Mouse (Mus musculus) CH12.LX (cell line): Measurements from ENCODE around the gene Acrbp. TPM values are rescaled to one million over a fixed set of nuclear protein-coding genes. Genes with fewer than 3 reads are reported as not detected.

Source experiments
- DNase-seq: peaks from one replicate; pipeline ENCODE4 v3.0.0-alpha.2; 2013; ENCODE audit errors: extremely low read depth
- H3K27ac ChIP-seq: 2 replicates; pipeline ENCODE4 v1.5.1; 2012; ENCODE audit warnings: low read depth, mild to moderate bottlenecking, control low read depth, moderate library complexity; ENCODE audit not compliant: insufficient read depth
- H3K27me3 ChIP-seq: replicated peaks from 2 replicates; pipeline ENCODE3; 2012; ENCODE audit warnings: inconsistent platforms
- H3K36me3 ChIP-seq, 2 experiments: replicated peaks in 1 of 2; 2 replicates each; pipeline versions ENCODE3 to v1.6.1; 2012; ENCODE audit warnings: inconsistent platforms in 1 of 2, low read length in 1 of 2, mild to moderate bottlenecking in 1 of 2, mixed read lengths in 1 of 2, moderate library complexity in 1 of 2; ENCODE audit not compliant: control insufficient read depth in 1 of 2, insufficient read depth in 1 of 2
- H3K4me1 ChIP-seq, 2 experiments: 2 replicates each; pipeline ENCODE4 v1.6.1; 2012; ENCODE audit warnings: inconsistent platforms in 1 of 2, moderate library complexity in 1 of 2; ENCODE audit not compliant: insufficient read depth in 2 of 2, control insufficient read depth in 1 of 2
- H3K4me2 ChIP-seq: 2 replicates; pipeline ENCODE4 v1.6.1; 2012; ENCODE audit warnings: low read depth, mild to moderate bottlenecking, control low read depth; ENCODE audit not compliant: poor library complexity, insufficient read depth, severe bottlenecking
- H3K4me3 ChIP-seq, 3 experiments: fragments of 150-350 bp in 1 of 3; sonication (generic) in 1 of 3; replicated peaks in 1 of 3; 2 replicates each; pipeline versions ENCODE3 to v1.5.1; 2011 to 2012; ENCODE audit warnings: low read depth in 2 of 3, low read length in 2 of 3, mild to moderate bottlenecking in 2 of 3, moderate library complexity in 2 of 3, control low read depth in 1 of 3, improper control_type of control experiment in 1 of 3, inconsistent platforms in 1 of 3, mixed read lengths in 1 of 3; ENCODE audit not compliant: poor library complexity in 1 of 3
- H3K79me2 ChIP-seq: replicated peaks from 2 replicates; pipeline ENCODE4 v1.6.1; 2012; ENCODE audit warnings: mild to moderate bottlenecking, moderate library complexity; ENCODE audit not compliant: control insufficient read depth, poor library complexity, insufficient read depth, severe bottlenecking; ENCODE audit errors: extremely low read depth
- H3K9ac ChIP-seq: 2 replicates; pipeline ENCODE4 v1.6.1; 2012; ENCODE audit warnings: low read depth, mild to moderate bottlenecking, control low read depth, moderate library complexity; ENCODE audit not compliant: insufficient read depth
- H3K9me3 ChIP-seq: replicated peaks from 2 replicates; pipeline ENCODE3; 2012; ENCODE audit warnings: low read length, inconsistent platforms, mixed read lengths
- BHLHE40 ChIP-seq: IDR thresholded peaks from 2 replicates; pipeline ENCODE4 v1.6.1; 2011; ENCODE audit warnings: mild to moderate bottlenecking, low read depth, low read length, improper control_type of control experiment
- CHD1 ChIP-seq: IDR thresholded peaks from 2 replicates; pipeline ENCODE4 v1.6.1; 2012; ENCODE audit warnings: low read depth, low read length, improper control_type of control experiment, inconsistent platforms
- CHD2 ChIP-seq: IDR thresholded peaks from 2 replicates; pipeline ENCODE4 v1.6.1; 2011; ENCODE audit warnings: low read length, improper control_type of control experiment
- E2F4 ChIP-seq: IDR thresholded peaks from 2 replicates; pipeline ENCODE4 v1.6.1; 2011; ENCODE audit warnings: low read depth, low read length, improper control_type of control experiment; ENCODE audit not compliant: insufficient replicate concordance
- ELF1 ChIP-seq: IDR thresholded peaks from 2 replicates; pipeline ENCODE4 v1.6.1; 2014; ENCODE audit warnings: low read depth, mild to moderate bottlenecking, inconsistent platforms, low read length, improper control_type of control experiment
- EP300 ChIP-seq: IDR thresholded peaks from 2 replicates; pipeline ENCODE4 v1.6.1; 2011; ENCODE audit warnings: low read length, improper control_type of control experiment
- ETS1 ChIP-seq: conservative IDR thresholded peaks from 2 replicates; pipeline ENCODE4 v1.6.1; 2012; ENCODE audit warnings: low read depth, mild to moderate bottlenecking, inconsistent platforms, low read length, improper control_type of control experiment, moderate library complexity
- GABPA ChIP-seq: IDR thresholded peaks from 2 replicates; pipeline ENCODE4 v1.6.1; 2012; ENCODE audit warnings: low read depth, low read length, improper control_type of control experiment, inconsistent platforms; ENCODE audit not compliant: insufficient replicate concordance
- HCFC1 ChIP-seq: IDR thresholded peaks from 2 replicates; pipeline ENCODE4 v1.6.1; 2012; ENCODE audit warnings: low read depth, mild to moderate bottlenecking, inconsistent platforms, low read length, improper control_type of control experiment
- IRF4 ChIP-seq: IDR thresholded peaks from 2 replicates; pipeline ENCODE4 v1.6.1; 2014; ENCODE audit warnings: low read depth, mild to moderate bottlenecking, inconsistent platforms, low read length, improper control_type of control experiment
- JUND ChIP-seq: conservative IDR thresholded peaks from 2 replicates; pipeline ENCODE4 v1.6.1; 2011; ENCODE audit warnings: low read depth, low read length, improper control_type of control experiment
- KAT2A ChIP-seq: IDR thresholded peaks from 2 replicates; pipeline ENCODE4 v1.6.1; 2012; ENCODE audit warnings: low read length, improper control_type of control experiment, inconsistent platforms; ENCODE audit not compliant: insufficient replicate concordance
- MAX ChIP-seq: IDR thresholded peaks from 2 replicates; pipeline ENCODE4 v1.6.1; 2011; ENCODE audit warnings: low read length, improper control_type of control experiment
- MAZ ChIP-seq: IDR thresholded peaks from 2 replicates; pipeline ENCODE4 v1.6.1; 2012; ENCODE audit warnings: low read depth, mild to moderate bottlenecking, inconsistent platforms, low read length, improper control_type of control experiment, moderate library complexity
- MYC ChIP-seq: IDR thresholded peaks from 2 replicates; pipeline ENCODE4 v1.6.1; 2011; ENCODE audit warnings: low read depth, mild to moderate bottlenecking, improper control_type of control experiment, low read length
- NELFE ChIP-seq: IDR thresholded peaks from 2 replicates; pipeline ENCODE4 v1.6.1; 2011; ENCODE audit warnings: low read depth, low read length, improper control_type of control experiment
- NRF1 ChIP-seq: IDR thresholded peaks from 2 replicates; pipeline ENCODE4 v1.6.1; 2014; ENCODE audit warnings: low read depth, mild to moderate bottlenecking, inconsistent platforms, low read length, improper control_type of control experiment, moderate library complexity
- PAX5 ChIP-seq: IDR thresholded peaks from 2 replicates; pipeline ENCODE4 v1.6.1; 2012; ENCODE audit warnings: low read length, inconsistent platforms, mixed read lengths
- POLR2AphosphoS2 ChIP-seq: IDR thresholded peaks from 2 replicates; pipeline ENCODE4 v1.6.1; 2011; ENCODE audit warnings: low read depth, low read length, improper control_type of control experiment
- RCOR1 ChIP-seq: conservative IDR thresholded peaks from 2 replicates; pipeline ENCODE4 v1.6.1; 2012; ENCODE audit warnings: low read depth, mild to moderate bottlenecking, inconsistent platforms, low read length, improper control_type of control experiment
- SIN3A ChIP-seq: IDR thresholded peaks from 2 replicates; pipeline ENCODE4 v1.6.1; 2012; ENCODE audit warnings: low read length, improper control_type of control experiment, inconsistent platforms
- USF2 ChIP-seq: conservative IDR thresholded peaks from 2 replicates; pipeline ENCODE4 v1.6.1; 2011; ENCODE audit warnings: low read depth, low read length, improper control_type of control experiment
- ZKSCAN1 ChIP-seq: IDR thresholded peaks from 2 replicates; pipeline ENCODE4 v1.6.1; 2012; ENCODE audit warnings: low read depth, inconsistent platforms, low read length, improper control_type of control experiment, borderline replicate concordance
- ZNF384 ChIP-seq: IDR thresholded peaks from 2 replicates; pipeline ENCODE4 v1.6.1; 2012; ENCODE audit warnings: low read depth, low read length, improper control_type of control experiment, inconsistent platforms
- dilution Hi-C: fragments of 300-500 bp; cut with MboI; formaldehyde crosslinking; loops from 2 replicates; pipeline ENCODE4 v1.14.3; 2020; ENCODE audit warnings: low sequenced_read_pairs; ENCODE audit not compliant: extremely low pct_unique_long_range_greater_than_20kb, extremely low pct_ligation_motif_present
- in situ Hi-C: fragments of 300-500 bp; cut with MboI; formaldehyde crosslinking; loops from 3 replicates; pipeline ENCODE4 v1.14.3; 2019; ENCODE audit warnings: low sequenced_read_pairs, low pct_ligation_motif_present, low pct_unique_long_range_greater_than_20kb, mixed read lengths
- polyA plus RNA-seq: library from polyadenylated mRNA; unstranded; fragments of >175 nt; gene quantifications from 2 replicates; pipeline ENCODE4 v1.2.1, GENCODE M21; 2012; ENCODE audit warnings: low read depth; ENCODE audit not compliant: insufficient read length
- total RNA-seq, 2 experiments: library from RNA; depleted of rRNA; stranded (reverse); fragments of 300-350 nt in 1 of 2; fragments of >200 nt in 1 of 2; gene quantifications; 2 replicates each; pipeline ENCODE4 v1.2.3; 2012 to 2014

The Acrbp gene
- total RNA-seq (2012; rRNA removed) (3.1 and 3.3 TPM in 2 replicates), total RNA-seq (2014; rRNA removed) (1.1 and 1.7 TPM in 2 replicates), polyA plus RNA-seq (4.0 and 4.9 TPM in 2 replicates)

GRCm38 (mm10) chr6:125049678-125050077 is at the start of gene Acrbp:
Acrbp (plus strand) TSS chr6:125049689.
- in situ Hi-C loops (loop anchor here (10.0 to 25.0 kb wide), 2 partner anchors 45 to 187 kb away; partner anchors contain the start of genes Chd4, Gpr162 and P3h3), dilution Hi-C loops (no loop called here)
- Histone ChIP-seq H3K79me2 (no peaks in the 10 kb centered on the region), H3K4me1 (no peaks in the 10 kb centered on the region), H3K4me2 (no peak within 1 kb of the TSS), H3K9ac (no peak within 1 kb of the TSS), H3K36me3 (peaks cover 80 to 94% of the 10 kb centered on the region in 2 experiments), H3K9me3 (no peaks in the 10 kb centered on the region), H3K27ac (no peak within 1 kb of the TSS), H3K4me3 (no peak within 1 kb of the TSS), H3K27me3 (no peaks in the 10 kb centered on the region)
- no peak for DNase-seq
- TF ChIP-seq MAZ (no peak), CHD2 (no peak), RCOR1 (no peak), USF2 (no peak), ZKSCAN1 (no peak), PAX5 (no peak), NELFE (no peak), GABPA (no peak), SIN3A (no peak), IRF4 (no peak), EP300 (no peak), ETS1 (no peak), ELF1 (no peak), NRF1 (no peak), MYC (no peak)

DNA sequence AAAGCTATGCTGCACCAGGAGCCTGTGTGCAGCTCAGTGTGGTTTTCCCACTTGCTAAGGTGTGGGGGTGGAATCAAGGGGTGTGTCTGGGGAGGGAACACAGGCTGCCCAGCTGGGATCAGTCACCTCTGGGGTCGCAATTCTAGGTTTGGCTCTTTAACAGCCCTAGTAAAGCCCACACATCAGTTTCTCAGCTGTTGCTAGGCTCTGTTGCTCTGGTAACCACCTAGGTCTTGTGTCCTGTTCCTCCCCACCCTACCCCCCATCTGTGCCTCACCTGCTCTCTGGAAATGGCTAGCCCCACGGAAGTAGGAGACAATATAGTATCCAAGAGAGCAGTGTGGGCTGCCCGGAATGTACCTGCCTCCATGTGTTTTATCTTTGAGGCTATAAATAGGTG is 45.8 kb upstream of the Acrbp start:
- no peak overlapping the region for H3K27ac ChIP-seq
- H3K4me1 ChIP-seq = peaks cover 0 to 27% of the 10 kb centered on the region in 2 experiments; a peak in 2 of 4 replicates
- in situ Hi-C loops = no loop called here
- H3K4me2 ChIP-seq = no peak overlapping the region
- no peak for DNase-seq
- H3K9ac ChIP-seq = no peak overlapping the region
- no peaks in the 10 kb centered on the region for H3K9me3 ChIP-seq
- no peak for TF ChIP-seq E2F4
- TF ChIP-seq HCFC1 = no peak
- no peak for TF ChIP-seq GABPA
- no peak for TF ChIP-seq CHD1
- TF ChIP-seq JUND = no peak
- no peak for TF ChIP-seq ZKSCAN1
- no peak for TF ChIP-seq POLR2AphosphoS2
- TF ChIP-seq NRF1 = no peak
- no peak for TF ChIP-seq ELF1
- no peak for TF ChIP-seq ZNF384
- no peak for TF ChIP-seq MAZ
- no peak for TF ChIP-seq IRF4
- no peak for TF ChIP-seq KAT2A
- TF ChIP-seq MAX = no peak
- no peak for TF ChIP-seq BHLHE40
- dilution Hi-C loops = no loop called here
- no peak overlapping the region for H3K4me3 ChIP-seq
- no peaks in the 10 kb centered on the region for H3K79me2 ChIP-seq
- no peaks in the 10 kb centered on the region for H3K36me3 ChIP-seq
- H3K27me3 ChIP-seq = peaks cover 11% of the 10 kb centered on the region
